Mouse (Mus musculus) T-cell, adult 2 months (primary cell): Measurements from ENCODE around the gene Oasl1.

Experiments
- DNase-seq: peaks from one replicate; pipeline ENCODE4 v3.0.0; 2022; ENCODE audit warnings: low spot score

Oasl1 gene

GRCm38 (mm10) chr5:114968651-114969050 lies 45.6 kb downstream of the Oasl1 start:
- DNase-seq: no peak

- DNase-seq: no peak
These were observed 46.0 kb downstream of the Oasl1 start for GRCm38 (mm10) chr5:114969064-114969463.

- DNase-seq: no peak
These were observed 46.7 kb downstream of the Oasl1 start for GRCm38 (mm10) chr5:114969609-114970215.

GRCm38 (mm10) chr5:114970824-114971227 lies 47.8 kb downstream of the Oasl1 start, which contains the start of gene Hnf1a:
TSS of gene Hnf1a (minus strand) at chr5:114971094.
- DNase-seq: no peak

GRCm38 (mm10) chr5:114972201-114972600 lies 49.2 kb downstream of the Oasl1 start:
- no peak for DNase-seq

GRCm38 (mm10) chr5:114973131-114973530 lies 50.1 kb downstream of the Oasl1 start:
- no peak for DNase-seq

- DNase-seq: no peak
These were observed 53.9 kb downstream of the Oasl1 start for GRCm38 (mm10) chr5:114976935-114977334.

- no peak for DNase-seq
These were observed 55.4 kb downstream of the Oasl1 start for GRCm38 (mm10) chr5:114978473-114978872.

GRCm38 (mm10) chr5:114978888-114979249 lies 55.8 kb downstream of the Oasl1 start:
- DNase-seq: peak; percentile 15

GRCm38 (mm10) chr5:114979250-114980121 lies 56.4 kb downstream of the Oasl1 start:
- peak; percentile 66 for DNase-seq

- no peak for DNase-seq
These were observed 57.2 kb downstream of the Oasl1 start for GRCm38 (mm10) chr5:114980122-114980748.

- no peak for DNase-seq
These were observed 59.0 kb downstream of the Oasl1 start for GRCm38 (mm10) chr5:114982001-114982400.

- DNase-seq: no peak
These were observed 62.0 kb downstream of the Oasl1 start for GRCm38 (mm10) chr5:114985074-114985473.
